ENCODE assay signal across 10 mouse cellular contexts in the genomic region with DNA sequence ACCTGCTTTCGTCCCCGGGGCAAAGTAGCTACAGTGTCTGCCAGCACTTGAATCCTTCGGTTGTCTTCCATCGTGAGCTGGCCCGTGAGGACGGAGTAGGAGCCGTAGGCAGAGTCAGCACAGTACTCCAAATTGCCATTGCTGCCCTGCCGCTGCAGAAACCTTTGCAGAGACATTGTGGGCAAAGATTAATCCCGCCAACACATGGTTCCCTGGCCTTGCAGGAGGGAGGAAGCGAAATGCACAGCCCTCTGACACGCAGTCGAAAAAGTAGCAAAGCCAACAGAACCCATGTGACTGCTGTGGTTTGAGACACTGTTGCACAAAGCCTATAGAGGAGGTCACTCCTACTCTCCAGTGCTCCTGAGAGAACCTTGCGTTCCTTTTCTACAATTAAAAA. TPM values are rescaled to one million over a fixed set of nuclear protein-coding genes. Genes with fewer than 3 reads are reported as not detected.
DNase-seq lines count a peak whose midpoint lies in the region; ATAC-seq lines count a peak whose summit lies in the region.
"Had no signal": no experiment of that assay in that cellular context is flagged by ENCODE, and none has a peak within 500 bp of the region (broad histone marks: within the 10 kb centered on the region; RNA-seq: fewer than 3 reads in every experiment).

No protein-coding gene starts in this region.

- no peaks in the 10 kb centered on the region for H3K9me3 ChIP-seq in kidney, embryonic 16.5 days (ENCODE audit: low read length)
- no peaks in the 10 kb centered on the region for H3K9me3 ChIP-seq in hindbrain, embryonic 11.5 days (ENCODE audit: control insufficient read depth, low read length)

- no peaks in the 10 kb centered on the region for H3K27me3 ChIP-seq in kidney, embryonic 16.5 days (ENCODE audit: insufficient read depth, low read length)
- H3K27me3 ChIP-seq in hindbrain, embryonic 11.5 days (ENCODE audit: control insufficient read depth, insufficient read depth, low read length): no peaks in the 10 kb centered on the region

- WGBS in kidney, embryonic 16.5 days: 91% methylated on average over 13 of the region's 13 CpGs
- WGBS in hindbrain, embryonic 11.5 days: 93% methylated on average over 13 of the region's 13 CpGs

- no peak overlapping the region for H3K9ac ChIP-seq in kidney, embryonic 16.5 days (replicated peaks; ENCODE audit: low read length)
- no peak overlapping the region for H3K9ac ChIP-seq in hindbrain, embryonic 11.5 days (ENCODE audit: low read depth, low read length)

- no peak for ATAC-seq in kidney, embryonic 16.5 days (ENCODE audit: low FRiP score, low TSS enrichment)
- ATAC-seq in hematopoietic stem cell, adult 5-6 weeks (replicated peaks in 1 of 2; ENCODE audit: insufficient read depth in 1 of 2, low FRiP score in 2 of 2, low TSS enrichment in 1 of 2, low read depth in 1 of 2, poor library complexity in 2 of 2, severe bottlenecking in 2 of 2): peak; percentile 41 to 42; a peak in 3 of 4 replicates
- ATAC-seq in megakaryocyte-erythroid progenitor cell, adult 5-6 weeks (replicated peaks; ENCODE audit: low FRiP score, low TSS enrichment, poor library complexity, severe bottlenecking): peak; percentile 13; the same call in 1 of the 2 replicates
- ATAC-seq in hindbrain, embryonic 11.5 days (ENCODE audit: low FRiP score): no peak

- no peak overlapping the region for H3K4me2 ChIP-seq in kidney, embryonic 16.5 days (replicated peaks; ENCODE audit: low read depth, low read length)
- no peak overlapping the region for H3K4me2 ChIP-seq in hindbrain, embryonic 11.5 days (replicated peaks; ENCODE audit: low read depth, low read length)

- peak; percentile 29 for DNase-seq in kidney, adult 11 months
- peak; percentile 72 for DNase-seq in thymus, postnatal 0 days (ENCODE audit: low spot score)
- no peak for DNase-seq in layer of hippocampus, postnatal 36 days
- DNase-seq in hindbrain, embryonic 11.5 days (ENCODE audit: low spot score): no peak
- no peak for DNase-seq in urinary bladder, adult 18-20 months (ENCODE audit: low spot score in 2 of 2)
- DNase-seq: cerebellum, postnatal 14 days had no signal

- H3K36me3 ChIP-seq in kidney, embryonic 16.5 days (ENCODE audit: insufficient read depth, low read length): no peaks in the 10 kb centered on the region
- no peaks in the 10 kb centered on the region for H3K36me3 ChIP-seq in hindbrain, embryonic 11.5 days (ENCODE audit: control insufficient read depth, insufficient read depth, low read length)

- H3K27ac ChIP-seq in kidney, embryonic 16.5 days (ENCODE audit: low read length): no peak overlapping the region
- H3K27ac ChIP-seq in hindbrain, embryonic 11.5 days (ENCODE audit: low read depth, low read length): no peak overlapping the region
- H3K27ac ChIP-seq: heart, adult 2 months had no signal

- H3K4me1 ChIP-seq in kidney, embryonic 16.5 days (ENCODE audit: insufficient read depth, low read length): peaks cover 6% of the 10 kb centered on the region; the same call in 1 of the 2 replicates
- H3K4me1 ChIP-seq in hindbrain, embryonic 11.5 days (replicated peaks; ENCODE audit: control insufficient read depth, insufficient read depth, low read length): no peaks in the 10 kb centered on the region

- H3K4me3 ChIP-seq in kidney, embryonic 16.5 days (ENCODE audit: low read length): no peak overlapping the region
- no peak overlapping the region for H3K4me3 ChIP-seq in hindbrain, embryonic 11.5 days (ENCODE audit: low read depth, low read length)
- H3K4me3 ChIP-seq: heart, adult 2 months had no signal

RNA-seq across cellular contexts. Expression of gene Cytip, which starts 35.5 kb away (rescaled TPM):
- 1.4 and 1.5 TPM in 2 replicates for polyA plus RNA-seq in kidney, embryonic 16.5 days (2015; fragmentation: Nextera tagmentation; extraction: Ambion mirVana)
- total RNA-seq in hematopoietic stem cell, adult 5-6 weeks (2017): 106 and 114 TPM in 2 replicates
- 3.9 and 8.5 TPM in 2 replicates for total RNA-seq in megakaryocyte-erythroid progenitor cell, adult 5-6 weeks (2014; fragmentation: Nextera tagmentation)
- total RNA-seq in megakaryocyte-erythroid progenitor cell, adult 5-6 weeks (2017): 6.6 and 13.2 TPM in 2 replicates
- polyA plus RNA-seq in thymus, postnatal 0 days (2015; fragmentation: Nextera tagmentation; extraction: Ambion mirVana): 117 and 125 TPM in 2 replicates
- total RNA-seq in layer of hippocampus, postnatal 36 days (2021): under 1 TPM in 1 of 2 experiments, not detected in 1; 0.23 TPM
- polyA plus RNA-seq in hindbrain, embryonic 11.5 days (2014; fragmentation: Nextera tagmentation; extraction: Ambion mirVana): 0.11 and 0.20 TPM in 2 replicates

Comparison
In these comparisons a context has a peak if more than half of its experiments do, and no peak if none do; other contexts are left out.
1. DNase-seq: peak in kidney, adult 11 months (single experiment) and thymus, postnatal 0 days (single experiment); none in layer of hippocampus, postnatal 36 days (0 of 2), hindbrain, embryonic 11.5 days (single experiment) and urinary bladder, adult 18-20 months (0 of 2).
2. ATAC-seq: peak in hematopoietic stem cell, adult 5-6 weeks (2 of 2) and megakaryocyte-erythroid progenitor cell, adult 5-6 weeks (single experiment); none in kidney, embryonic 16.5 days (single experiment) and hindbrain, embryonic 11.5 days (single experiment).